Mouse (Mus musculus) brain, embryonic 18.5 days (tissue): ENCODE measurements around the gene Myo18b.

Source experiments
- DNase-seq: peaks from one replicate; pipeline ENCODE4 v3.0.0-alpha.2; 2012; ENCODE audit warnings: low read depth, low spot score

Myo18b gene

DNA sequence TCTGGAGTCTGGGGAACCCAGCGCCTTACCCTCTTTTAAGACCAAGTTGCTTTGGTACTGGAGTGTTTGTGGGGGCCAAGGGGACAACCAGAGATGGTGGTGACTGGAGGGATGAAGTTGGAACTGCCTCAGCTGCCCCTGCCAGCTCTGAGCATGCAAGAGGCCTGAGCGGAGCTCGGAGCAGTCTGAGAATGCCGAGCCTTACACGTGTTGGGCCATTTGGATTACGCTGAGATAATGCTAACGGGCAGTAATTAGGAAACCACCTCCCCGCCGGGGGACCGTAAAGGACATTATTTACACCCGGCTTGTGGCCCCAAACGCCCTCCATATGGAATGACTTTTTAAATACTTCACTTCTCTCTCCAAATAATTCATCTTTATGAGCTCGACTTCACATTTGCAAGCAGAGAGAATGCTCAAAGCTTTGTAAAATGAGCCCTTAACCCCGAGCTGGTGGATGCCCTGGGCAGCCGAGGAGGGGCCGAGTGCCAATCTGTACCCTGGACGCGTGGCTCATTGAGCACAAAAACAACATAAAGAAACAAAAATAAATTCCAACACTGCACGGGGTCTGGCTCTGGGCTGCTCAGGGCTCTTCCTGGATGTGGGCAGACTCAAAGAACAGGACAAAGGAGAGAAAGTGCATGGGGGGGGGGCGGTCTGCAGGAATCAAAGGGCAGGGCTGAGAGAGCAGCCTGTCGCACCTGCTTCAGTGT, 148.0 kb downstream of the Myo18b start:
- no peak for DNase-seq

DNA sequence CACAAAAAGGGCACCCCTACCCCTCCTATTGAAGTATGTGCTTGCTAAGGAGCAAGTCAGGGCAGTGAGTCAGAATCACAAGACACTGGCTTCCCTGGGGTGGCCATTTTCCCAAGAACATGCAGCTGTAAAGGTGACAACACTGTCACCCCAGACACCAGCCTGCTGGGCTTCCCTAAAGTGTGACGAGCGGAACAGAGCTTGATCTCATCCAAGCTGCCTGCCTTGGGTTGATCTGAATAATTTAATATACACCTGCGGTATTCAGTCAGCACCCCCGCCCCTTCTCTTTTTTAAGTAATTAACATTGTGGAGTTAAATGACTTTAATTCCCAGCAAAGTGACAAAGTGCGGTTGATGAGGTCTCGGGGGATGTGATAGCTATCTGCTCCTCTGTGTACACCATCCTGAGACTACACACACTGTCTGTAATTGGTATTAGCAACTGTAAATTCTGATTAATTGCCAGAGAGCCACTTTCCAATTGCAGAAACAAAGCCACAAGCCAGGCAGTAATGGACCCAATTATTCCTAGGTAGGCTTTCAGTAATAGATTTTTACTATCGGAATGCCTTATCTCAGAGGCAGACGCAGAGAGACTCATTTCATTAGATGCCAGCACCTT, 148.7 kb downstream of the Myo18b start:
- DNase-seq: no peak

DNA sequence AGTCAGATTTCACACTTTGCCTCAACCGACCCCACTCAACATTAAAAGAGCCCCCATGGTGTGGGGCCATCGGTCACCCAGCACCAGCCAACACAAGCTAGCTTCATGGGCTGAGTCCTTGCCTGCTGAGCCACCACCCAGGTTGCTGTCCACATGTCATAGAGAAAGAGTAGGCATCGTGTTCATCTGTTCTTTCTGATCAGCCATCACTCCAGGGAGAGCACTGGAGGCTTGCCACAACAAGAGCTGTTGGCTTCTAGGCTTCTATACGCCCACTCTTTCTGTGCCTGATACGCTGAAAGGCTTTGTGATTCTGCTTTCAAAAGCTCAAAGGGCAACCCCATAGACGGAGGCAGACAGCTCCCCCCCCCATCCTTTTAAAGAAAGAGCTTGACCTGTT, 151.0 kb downstream of the Myo18b start:
- no peak for DNase-seq

DNA sequence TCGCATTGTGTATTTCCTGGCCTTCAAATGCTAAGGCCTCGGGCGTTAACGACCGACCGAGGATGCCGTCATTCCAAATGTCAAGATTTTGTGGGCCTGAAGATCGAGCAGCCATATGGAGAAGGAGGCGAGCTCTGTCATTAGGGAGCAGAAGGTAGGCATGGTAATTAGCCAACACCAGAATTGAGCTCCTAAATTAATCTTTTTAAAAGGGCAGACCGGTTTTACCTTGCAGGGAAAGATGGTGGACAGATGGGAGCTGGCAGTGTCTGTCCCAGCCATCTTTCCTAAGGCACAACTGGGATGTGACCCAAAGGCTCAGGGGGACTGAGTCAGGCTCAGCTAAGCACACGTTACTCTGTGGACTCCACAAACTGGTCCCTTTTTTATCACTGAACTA, 151.6 kb downstream of the Myo18b start:
- DNase-seq: no peak

DNA sequence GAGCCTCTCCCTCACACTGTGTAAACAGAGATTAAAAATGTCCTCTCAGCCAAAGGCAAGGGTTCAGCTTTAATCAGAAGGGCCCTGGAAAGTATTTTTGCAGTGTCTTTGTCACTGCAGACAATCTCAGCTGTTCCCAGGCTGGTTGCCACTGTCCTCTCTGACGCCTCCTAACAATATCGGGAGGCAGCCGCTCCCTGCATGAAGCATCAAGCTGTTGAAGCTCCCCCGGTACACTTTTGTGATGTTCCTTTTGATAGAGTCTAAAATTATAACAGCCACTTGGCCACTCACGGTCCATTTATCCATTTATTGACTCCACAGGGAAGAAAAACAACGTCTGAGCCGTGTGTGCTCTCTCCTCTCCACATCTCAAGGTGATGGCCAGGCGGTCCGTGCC, 153.0 kb downstream of the Myo18b start:
- DNase-seq: no peak

DNA sequence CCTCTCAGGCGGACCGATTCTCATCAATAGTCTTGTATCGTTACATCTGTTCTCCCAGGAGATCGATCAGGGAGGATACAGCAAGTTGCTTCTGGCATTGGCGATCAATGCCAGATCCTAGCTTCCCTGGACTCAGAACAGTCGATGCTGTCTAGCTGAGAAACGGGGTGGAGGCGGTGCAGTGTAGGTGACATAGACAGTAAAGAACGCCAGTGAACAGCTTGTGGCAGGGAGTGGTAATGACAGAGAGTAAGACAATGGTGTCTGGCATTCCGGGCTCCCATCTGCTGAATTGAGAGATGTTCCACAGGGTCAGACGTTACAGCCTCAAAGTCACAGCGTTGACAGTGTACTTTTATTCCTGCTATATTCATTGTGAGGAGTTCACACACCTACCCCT, 155.5 kb downstream of the Myo18b start:
- DNase-seq: no peak

DNA sequence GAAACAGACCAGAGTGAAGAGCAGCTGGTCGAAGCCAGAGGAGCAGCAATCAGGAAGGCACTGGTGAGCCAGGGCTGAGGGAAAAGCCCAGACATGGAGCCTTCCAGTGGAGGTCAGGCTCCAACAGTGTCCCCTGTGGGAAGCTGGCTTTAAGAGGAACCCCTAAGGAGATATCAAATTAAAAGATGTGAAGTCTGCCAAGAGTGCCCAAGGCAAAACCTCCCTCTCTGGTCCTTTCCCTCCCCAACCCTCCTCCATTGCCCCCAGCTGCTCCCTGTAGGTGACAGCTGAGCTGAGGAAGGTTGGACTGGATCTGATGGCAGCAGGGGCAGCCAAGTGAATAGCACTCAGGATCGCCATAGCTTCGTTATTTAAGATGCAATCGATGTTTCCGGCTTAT, 161.1 kb downstream of the Myo18b start:
- no peak for DNase-seq

DNA sequence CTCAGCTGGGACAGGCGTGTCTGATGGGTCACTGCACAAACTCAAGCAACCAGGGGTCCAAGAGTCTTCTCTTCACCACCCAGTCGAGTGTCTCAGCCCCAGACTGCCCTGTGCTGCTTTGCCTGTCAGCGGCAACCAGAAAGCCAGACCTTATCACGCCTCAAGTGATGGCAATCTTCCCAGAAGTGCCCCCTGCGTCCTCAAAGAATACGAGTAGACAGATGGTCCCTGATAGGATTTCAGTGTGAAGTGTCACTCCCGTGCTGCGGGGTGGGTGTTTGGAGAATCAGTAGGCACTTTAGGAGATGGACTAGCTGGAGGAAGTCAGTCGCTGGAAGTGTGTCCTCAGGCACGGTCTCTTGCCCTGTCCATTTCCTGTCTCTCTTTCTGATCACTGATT, 165.6 kb downstream of the Myo18b start:
- no peak for DNase-seq

DNA sequence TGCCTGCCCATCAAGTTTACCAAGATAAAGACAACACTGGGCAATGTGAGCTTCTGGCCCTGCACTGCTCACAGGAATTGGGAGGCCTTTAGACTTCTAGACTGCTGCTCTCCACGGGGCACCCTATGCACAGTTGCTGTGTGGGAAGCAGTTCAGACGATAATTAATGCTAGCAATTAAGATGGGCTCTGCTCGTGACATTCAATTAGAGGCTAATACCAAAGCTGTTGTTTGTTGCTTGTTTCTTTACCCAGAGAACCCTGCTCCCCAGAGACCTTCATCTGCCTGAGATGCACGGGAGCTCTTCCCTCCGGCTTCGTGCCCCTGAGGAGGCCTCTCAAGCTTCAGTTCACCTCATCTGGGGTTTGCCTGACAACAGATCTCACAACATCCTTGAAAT, 167.7 kb downstream of the Myo18b start:
- DNase-seq: no peak

DNA sequence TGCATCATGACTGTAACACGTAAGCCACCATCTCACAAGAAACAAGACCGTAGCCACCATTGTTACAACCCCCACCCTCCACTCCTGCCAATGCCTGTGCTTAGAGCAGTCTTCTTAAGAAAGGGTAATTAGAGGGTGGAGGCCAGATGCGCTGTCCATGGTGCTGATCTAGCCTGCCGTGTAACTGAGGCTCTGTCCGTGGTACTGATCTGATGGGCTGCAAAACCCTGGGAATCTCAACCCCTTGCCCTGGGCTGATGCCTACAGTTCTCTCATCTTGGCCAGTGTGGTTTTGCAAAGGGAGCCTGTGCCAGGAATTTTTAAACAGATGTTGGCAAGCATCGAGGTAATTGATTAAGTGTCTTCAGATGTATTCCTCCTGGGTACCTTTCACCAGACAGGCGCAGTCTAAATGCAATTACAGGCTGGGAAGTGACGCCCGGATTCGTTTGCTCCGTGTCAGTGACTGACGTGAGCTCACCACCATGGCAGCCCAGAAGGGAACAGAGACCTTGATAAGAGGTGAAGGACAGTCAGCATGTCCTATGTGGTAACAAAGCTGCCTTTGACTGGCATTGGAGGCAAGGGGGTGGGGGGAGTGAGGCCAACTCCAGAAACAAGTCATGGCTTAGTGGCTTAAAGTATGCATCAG, 177.4 kb downstream of the Myo18b start:
- DNase-seq: no peak

DNA sequence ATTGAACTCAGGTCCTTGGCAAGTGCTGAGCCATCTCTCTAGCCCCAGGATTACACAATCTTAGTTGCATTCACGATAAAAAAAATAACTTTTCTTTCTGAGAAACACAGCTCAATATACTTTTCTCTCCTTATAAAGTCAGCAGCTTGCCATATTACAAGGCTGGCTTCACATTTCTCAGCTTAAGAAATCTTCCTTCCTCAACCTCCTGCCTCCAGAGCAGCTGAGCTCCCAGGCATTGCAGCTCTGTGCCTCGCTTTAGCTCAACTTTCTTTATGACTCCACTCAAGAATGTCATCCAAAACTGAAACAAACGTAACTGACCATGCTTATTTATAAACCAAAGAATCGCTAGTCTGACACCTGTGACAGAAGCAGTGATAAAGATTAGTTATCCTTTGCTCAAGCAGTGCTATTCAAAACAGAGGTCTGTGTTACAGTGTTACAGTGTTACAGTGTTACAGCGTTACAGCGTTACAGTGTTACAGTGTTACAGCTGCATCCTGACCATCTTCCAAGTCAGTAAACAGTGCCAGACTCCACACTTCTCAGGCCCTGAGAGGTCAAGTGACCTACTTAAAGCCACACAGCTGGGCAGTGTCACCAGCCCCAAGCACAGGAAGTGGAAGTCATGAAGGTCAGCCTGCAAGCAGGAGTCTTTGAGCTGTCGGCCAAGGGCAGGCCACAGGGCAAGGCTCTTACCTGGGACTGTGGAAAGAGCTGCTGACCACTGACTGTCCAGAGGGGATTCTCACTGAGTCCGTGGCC, 181.3 kb downstream of the Myo18b start:
- DNase-seq: no peak

DNA sequence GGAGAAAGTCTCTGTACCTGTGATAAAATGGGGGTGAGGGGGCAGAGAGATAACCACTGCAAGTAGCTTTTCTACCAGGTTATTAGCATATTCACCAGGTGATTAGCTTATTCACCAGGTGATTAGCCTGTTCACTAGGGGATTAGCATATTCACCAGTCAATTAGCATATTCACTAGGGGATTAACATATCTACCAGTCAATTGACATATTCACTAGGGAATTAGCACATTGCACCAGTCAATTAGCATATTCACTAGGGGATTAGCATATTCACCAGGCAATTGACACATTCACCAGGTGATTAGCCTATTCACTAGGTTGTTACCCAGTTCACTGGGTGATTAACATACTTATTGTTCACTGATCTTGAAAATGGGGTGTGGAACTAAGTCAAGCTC, 186.3 kb downstream of the Myo18b start:
- DNase-seq: no peak

DNA sequence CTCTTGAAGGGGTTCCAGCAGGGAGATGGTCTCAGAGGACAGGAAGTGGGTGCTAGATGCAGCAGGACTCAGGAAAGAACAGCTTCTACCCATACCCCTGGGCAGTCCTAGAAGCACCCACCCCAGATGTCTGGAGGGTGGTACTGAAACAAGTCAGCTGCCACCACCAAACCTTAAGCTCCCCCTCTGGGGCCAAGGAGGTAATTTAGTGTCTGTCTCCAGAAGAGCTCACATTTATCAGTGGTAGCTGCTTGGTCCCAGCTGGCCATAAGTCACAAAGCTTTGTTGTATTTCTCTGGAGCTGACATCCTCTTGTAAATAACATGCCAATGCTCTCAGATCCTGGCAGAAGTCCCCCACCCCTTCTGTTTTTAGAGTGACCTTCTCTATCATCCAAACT, 187.7 kb downstream of the Myo18b start:
- no peak for DNase-seq

DNA sequence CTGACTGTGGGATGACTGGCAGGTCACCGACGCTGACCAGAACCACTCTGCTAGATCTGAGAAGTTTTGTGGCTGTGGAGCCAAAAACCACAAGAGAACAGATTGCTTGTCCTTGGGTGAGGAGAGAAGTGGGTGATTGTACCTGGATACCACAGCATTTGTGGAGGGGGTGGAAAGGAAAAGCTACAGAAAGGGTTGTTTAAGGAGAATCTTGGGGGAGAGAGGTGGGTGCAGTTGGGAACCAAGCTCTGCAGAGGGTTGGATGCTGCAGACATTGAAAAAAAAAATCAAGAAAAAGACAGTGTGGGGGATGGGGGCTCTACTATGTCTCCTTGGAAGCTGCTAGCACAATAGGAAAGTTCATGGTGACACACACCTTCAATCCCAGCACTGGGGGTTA, 188.7 kb downstream of the Myo18b start:
- DNase-seq: no peak

DNA sequence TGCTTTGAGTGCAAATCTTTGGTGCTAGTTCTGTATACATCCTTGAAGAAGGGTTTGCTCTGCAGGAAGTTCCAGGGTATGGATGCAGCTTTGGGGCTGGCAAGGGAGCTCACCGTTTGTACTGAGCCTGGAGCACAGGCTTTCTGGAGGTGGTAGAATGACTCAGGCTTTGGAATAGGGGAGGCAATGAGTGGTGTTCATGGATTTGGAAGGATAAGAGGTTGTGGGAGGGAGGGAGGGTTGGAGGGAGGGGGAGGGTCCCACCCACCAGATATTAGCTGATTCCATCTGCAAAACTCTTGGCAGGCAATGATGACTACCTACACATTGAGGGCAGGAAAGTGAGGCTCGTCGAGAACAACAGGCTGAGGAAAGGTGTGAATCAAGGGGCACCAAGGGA, 195.4 kb downstream of the Myo18b start:
- DNase-seq: no peak

DNA sequence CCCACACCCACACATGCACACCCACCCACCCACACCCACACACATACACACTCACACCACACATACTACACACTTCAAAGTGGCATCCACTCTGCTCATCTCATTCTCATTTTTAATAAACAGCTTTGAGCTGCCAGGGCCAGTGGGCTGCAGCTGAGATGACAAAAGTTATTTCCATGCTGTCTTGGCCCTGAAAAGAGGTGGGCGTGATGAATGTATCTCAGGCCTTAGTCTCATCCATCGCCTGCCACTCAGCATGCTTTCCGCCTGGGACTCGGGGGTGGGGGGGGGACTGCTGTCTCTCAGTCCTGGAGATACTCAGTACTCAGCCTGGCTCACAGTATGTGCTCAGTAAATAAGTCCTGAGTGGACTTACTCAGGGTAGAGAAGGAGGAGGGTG, 199.5 kb downstream of the Myo18b start:
- DNase-seq: no peak

DNA sequence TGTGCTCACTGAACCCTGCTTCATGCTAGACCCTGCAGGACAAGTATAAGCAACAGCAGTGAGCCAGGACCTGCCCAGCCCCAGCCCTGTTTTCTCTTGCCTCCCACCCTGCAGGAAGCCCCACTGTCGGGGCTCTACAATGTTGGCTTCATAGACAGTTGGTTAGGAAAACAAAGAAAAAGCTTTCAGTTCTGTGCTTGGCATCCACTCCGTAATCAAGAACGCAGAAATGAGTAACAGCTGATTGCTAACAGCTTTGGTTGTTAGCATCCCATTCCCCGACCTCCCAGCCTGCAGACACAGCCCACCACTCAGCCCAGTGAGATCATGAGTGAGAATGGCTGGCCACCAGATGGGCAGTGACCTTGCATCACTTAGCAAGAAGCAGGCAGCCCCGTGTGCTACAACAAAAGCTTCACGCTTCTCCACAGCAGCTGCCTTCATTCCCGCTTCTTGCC, 200.9 kb downstream of the Myo18b start:
- no peak for DNase-seq

DNA sequence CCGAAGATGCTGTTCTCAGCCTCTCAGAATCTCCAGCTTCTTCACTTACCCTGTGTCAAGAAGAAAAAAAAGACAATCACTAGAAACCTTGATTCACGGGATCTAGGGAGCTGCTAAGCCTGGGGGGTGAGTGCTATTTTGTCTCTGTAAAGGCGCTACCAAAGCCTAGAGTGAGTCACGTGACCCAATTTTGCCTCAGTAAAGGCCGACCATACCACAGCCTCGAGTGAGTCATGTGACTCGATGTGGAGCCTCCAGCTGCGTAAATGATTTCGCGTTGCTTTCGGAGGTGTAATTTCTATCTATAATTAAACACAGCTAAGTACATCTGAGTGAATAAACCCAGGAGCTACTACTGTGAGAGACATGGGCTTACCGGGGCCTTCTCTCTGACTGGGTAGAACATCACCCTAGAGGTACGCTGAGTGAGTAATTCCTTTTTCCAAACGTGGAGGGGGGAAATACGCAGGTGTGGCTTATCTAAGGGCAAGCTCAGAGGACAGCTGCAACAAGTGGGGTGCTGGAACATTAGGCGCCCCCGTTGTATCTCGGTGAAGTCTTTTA, 202.8 kb downstream of the Myo18b start:
- no peak for DNase-seq

DNA sequence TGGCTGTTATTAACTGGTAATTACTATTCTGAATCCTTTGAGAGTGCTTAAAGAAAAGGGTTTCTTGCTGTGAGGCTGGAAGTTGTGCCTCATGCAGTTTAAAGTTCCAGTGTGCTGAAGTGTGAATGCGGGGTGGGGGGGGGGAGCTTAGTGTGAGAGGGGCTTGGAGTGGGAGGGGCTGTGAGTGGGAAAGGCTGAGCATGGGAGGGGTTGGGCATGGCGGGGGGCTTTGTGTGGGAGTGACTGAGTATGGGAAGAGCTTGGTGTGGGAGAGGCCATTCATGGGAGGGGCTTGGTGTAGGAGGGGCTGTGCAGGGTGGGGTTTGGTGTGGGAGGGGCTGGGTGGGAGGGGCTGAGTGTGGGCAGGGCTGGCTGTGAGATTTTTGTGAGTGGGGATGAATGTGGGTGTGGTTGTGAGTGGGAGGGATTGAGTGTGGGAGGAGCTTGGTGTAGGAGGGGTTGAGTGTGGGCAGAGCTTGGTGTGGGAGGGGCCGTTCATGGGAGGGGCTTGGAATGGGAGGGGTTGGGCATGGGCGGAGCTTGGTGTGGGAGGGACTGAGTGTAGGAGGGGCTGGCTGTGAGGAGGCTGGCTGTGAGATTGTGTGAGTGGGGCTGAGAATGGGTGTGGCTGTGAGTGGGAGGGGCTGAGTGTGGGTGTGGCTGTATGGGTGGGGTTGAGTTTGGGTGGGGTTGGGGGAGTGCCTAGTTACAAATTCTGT, 208.9 kb downstream of the Myo18b start:
- no peak for DNase-seq

DNA sequence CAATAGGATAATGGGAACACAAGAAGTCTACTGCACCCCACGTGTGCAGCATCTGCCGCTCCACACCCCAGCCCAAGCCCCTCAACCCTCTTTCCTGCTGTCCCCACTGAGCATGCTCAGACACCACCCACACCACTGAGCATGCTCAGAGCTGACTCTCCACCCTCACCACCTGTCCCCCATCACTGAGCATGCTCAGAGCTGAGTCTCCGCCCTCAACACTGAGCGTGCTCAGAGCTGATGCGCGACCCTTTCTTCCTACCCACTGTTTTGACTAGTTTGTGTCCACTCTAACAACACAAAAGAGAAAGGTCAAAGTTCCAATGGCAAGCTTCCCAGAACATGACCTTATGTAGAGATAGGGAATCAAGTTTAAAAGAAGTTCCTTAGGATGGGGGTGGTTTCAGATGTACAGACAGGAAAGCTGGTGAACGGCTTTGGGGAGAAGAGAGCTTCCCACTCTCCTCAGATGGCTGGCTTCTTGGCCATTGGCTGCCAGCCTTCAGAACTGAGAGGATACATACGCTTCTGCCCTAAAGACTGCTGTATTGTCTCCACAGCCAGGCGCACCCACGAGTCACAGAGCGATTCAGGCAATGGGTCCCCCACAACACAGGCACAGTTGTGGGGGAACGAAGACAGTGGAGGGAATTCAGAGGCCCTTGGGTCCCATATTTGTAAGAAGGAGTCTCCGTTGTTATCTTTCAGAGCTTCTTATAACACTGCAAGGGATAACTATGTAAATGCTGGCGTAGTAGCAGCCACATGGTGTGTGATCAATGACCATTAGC, 209.7 kb downstream of the Myo18b start:
- DNase-seq: no peak

DNA sequence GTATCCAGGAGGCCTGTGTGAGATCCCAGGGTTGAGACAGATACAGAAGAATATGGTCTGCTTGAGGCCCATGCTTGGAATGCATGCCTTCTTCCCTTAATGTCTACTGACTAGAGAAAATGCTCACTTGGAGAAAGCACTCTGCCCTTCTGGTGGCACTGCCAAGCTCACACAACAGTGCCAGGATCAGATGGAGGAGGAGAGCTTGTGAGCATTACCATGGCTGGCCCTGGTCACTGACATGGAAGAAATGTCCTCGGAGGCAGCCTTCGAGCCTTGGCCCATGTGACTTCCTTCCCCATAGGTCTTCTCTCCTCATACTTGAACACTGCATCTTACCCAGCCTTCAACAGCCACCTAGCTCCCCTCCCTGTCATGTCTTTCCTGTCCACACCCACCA, 216.9 kb downstream of the Myo18b start:
- no peak for DNase-seq
